Mouse (Mus musculus): Measurements from ENCODE around the gene Sprr2a1. TPM values are rescaled to one million over a fixed set of nuclear protein-coding genes. Genes with fewer than 3 reads are reported as not detected.
"Not testable (repeated sequence)": the region's sequence is repeated elsewhere in the genome, so short reads cannot be mapped to it uniquely, and the experiment has no call there.

The Sprr2a1 gene
- not detected for total RNA-seq (2021)
- long read RNA-seq, experiment 1 = 0 reads
- long read RNA-seq, experiment 2 = 0 reads

DNA sequence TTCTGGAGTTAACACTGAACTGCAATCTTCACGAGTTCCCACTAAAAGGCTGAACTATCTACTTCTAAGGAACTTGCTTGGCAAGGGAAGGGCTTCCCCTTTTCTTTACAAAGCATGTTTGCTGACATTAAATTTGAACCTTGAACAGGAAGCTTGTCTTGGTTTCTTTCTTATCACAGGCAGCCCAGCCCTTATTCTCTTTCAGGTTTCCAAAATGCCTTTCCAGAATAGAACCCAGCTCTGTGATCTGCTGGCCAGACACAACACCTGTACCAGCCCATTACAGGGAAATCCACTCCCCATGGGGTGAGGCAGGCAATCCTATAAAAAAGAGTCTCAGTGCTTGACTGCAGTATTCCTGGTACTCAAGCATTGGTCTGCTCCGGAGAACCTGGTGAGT lies at the start of gene Sprr2a1, which contains the start of gene Sprr2a2:
Sprr2a1 (plus strand) TSS at position 231 of the 400 bp plus-strand sequence.
Sprr2a2 (plus strand) TSS at position 352 of the 400 bp plus-strand sequence.
- not testable (repeated sequence) for DNase-seq

DNA sequence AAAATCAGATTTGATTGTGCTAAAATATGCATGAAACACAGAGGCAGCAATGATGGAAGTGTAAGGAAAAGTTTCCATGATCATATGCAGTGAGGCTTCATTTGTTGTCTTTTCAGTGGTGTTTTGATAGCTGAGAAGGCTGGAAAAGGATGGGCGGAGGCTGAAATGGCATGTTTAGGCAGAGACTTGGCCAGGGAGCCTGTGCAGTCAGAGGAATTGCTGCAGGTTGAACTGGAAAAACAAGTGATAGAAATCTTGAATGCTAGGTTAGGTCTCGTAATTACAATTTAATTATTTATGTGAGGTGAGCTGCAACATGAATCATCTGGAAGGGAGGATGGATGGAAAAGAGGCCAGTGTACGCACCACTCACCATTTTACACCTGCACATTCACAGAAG lies 45.8 kb upstream of the Sprr2a1 start:
- DNase-seq = no peak

GRCm38 (mm10) chr3:92176880-92177279 lies 38.7 kb upstream of the Sprr2a1 start:
- no peak for DNase-seq

GRCm38 (mm10) chr3:92195512-92196200 lies 19.9 kb upstream of the Sprr2a1 start:
- DNase-seq = no peak

DNA sequence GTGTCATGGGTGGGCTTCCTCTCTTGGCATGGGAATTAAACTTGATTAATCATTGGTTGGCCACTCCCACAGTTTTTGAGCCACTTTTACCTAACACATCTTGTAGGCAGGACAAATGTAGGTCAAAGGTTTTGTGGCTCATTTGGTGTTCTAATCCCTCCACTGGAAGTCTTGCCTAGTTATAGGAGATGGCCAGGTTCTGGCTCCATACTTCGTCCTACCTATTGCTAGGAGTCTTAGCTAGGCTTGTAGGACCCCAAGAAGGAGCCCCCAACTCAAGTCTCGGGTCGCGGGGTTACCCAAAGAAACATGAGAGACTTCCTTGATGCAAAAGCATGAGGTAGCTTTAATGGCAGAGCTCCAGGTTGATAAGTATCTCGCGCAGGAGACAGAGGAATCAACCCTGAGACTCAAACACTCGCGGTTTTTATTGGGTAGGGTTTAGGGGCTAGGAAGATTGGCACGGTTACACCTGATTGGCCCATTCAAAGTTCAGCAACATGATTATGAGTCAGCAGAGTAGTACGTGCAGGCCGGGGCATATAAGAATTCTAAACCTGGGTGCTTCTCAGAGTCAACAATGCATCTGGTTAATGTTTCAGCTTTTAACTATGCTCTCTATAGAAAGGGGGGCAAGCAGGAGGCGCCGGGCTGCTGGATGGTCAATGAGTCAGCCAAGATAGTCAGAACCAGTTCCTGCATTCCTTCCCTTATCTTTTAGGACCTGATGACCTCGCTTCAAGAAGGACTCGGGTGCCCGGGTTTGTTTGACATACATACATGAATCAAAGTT lies 4.3 kb upstream of the Sprr2a1 start:
- DNase-seq = not testable (repeated sequence)

GRCm38 (mm10) chr3:92212059-92212458 lies 3.5 kb upstream of the Sprr2a1 start:
- DNase-seq = not testable (repeated sequence)

DNA sequence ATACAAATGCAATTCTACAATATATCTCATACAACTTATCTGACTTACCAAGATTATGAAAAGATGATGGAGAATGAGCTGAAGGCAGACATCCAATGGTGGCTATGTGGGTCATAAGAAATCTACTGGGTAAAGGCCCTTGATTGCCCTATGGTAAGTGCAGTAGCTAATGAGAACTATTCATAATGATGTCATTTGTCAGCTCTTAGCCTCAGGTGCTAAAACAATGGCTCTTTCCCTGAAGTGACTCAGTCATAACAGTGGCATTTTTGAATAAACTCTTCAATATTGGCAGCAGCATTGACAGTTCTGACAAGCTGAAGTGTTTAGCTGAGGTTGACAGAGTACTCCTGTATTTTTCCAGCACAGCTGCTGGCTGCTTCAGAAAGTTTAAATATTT lies 1.9 kb upstream of the Sprr2a1 start:
- DNase-seq = not testable (repeated sequence)

DNA sequence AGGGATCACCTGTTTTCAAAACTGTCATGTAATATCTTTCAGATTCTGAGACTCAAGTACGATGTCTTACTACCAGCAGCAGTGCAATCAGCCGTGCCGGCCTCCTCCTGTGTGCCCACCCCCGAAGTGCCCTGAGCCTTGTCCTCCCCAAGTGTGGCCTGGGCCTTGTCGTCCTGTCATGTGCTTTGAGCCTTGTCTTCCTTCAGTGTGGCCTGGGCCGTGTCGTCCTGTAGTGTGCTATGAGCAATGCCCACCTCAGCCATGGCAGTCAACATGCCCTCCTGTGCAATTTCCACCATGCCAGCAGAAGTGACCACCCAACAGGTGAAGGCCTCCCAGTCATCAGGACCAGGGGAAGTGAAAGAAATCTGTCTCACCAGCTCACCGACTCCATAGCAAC lies 3.4 kb downstream of the Sprr2a1 start:
- DNase-seq = not testable (repeated sequence)

GRCm38 (mm10) chr3:92223708-92224107 lies 8.1 kb downstream of the Sprr2a1 start:
- not testable (repeated sequence) for DNase-seq

GRCm38 (mm10) chr3:92227410-92227809 lies 11.8 kb downstream of the Sprr2a1 start:
- DNase-seq = not testable (repeated sequence)

DNA sequence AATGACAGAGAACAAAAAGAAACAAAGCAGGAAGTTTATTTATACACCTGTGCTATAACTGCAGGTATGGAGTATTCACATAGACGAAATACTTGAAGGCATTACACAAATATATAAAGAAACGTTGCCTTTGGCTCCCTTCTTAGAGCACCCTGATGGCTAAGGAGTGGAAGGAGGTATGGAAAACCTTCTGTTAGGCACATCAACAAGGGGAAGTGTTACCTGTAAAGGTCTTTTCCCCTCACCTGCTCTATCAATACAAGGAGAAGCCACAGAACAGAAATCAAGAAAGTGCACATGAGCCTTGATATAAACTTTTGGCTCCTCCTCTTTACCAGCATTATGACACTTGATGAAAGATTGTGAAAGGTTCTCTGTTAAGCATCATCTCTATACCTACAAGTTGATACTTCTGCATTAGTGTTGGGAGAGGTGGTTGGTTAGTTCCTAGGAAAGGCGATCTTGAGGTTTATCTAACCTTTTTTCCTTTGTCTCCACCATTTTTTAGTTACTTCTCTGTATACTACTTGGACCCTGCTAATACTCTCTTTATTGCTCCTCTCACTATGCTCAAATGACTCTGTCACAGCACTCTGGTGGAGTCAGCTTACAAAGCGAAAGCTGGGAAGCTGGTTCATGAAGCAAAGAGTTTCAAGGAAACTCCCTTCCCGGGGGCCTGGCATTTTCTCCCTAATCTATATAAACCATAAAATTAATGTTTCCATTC lies 21.0 kb downstream of the Sprr2a1 start:
- DNase-seq = not testable (repeated sequence)

DNA sequence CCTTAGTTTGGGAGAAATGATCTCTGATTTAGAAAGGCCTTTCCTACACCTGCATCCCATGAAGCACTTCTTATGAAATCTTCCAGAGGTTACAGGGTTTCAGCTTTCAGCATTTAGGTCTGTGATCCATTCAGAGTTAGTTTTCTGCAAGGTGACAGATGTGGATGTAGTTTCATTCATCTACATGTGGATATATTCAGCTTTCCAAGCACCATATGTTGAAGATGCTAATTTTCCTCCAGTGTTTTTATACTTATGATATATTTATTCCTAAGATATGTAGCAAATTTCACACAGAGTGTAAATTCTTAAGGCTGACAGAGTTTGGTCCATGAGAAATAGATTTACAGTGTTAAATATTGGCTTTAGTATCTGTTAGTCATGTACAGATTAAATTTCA lies 23.1 kb downstream of the Sprr2a1 start:
- not testable (repeated sequence) for DNase-seq

DNA sequence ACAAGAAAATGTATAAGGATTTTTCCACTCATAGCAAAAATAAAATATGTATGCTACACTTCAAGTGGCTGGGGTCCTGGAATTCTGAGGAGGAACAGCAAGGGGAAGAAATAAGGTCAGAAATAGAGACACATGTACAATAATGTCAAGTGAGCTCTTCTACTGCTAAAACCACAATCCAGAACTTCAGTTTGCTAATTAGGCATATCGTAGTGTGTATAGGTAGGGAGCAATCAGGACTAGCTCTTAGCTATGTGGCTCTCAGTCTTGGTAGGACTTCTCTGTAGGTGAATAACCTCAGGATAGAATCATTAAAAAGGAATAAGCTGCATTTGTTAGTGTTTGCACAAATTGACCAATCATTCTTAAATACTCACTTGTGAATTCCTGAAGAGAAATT lies 23.6 kb downstream of the Sprr2a1 start:
- not testable (repeated sequence) for DNase-seq

DNA sequence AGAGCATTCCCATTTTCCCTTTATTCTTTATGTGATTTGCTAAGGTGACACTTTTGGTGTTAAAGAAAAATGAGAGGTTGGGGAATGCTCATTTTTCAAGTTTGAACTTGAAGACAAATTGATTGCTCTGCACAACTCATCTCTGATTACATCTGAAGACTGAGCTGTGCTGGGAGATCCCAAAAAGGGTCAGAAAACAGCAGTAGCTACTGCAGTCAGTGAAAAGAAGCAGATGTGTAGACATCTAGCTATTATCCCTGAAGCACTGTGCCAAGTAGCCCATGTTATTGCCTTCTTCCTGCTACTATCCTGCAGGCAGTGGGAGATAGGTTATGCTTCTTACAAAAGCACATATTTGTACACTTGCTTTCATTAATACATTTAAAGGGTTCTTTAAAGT lies 29.2 kb downstream of the Sprr2a1 start:
- not testable (repeated sequence) for DNase-seq

DNA sequence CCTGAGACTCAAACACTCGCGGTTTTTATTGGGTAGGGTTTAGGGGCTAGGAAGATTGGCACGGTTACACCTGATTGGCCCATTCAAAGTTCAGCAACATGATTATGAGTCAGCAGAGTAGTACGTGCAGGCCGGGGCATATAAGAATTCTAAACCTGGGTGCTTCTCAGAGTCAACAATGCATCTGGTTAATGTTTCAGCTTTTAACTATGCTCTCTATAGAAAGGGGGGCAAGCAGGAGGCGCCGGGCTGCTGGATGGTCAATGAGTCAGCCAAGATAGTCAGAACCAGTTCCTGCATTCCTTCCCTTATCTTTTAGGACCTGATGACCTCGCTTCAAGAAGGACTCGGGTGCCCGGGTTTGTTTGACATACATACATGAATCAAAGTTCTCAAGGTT lies 30.6 kb downstream of the Sprr2a1 start:
- DNase-seq = not testable (repeated sequence)

GRCm38 (mm10) chr3:92248494-92248893 lies 32.9 kb downstream of the Sprr2a1 start:
- not testable (repeated sequence) for DNase-seq

DNA sequence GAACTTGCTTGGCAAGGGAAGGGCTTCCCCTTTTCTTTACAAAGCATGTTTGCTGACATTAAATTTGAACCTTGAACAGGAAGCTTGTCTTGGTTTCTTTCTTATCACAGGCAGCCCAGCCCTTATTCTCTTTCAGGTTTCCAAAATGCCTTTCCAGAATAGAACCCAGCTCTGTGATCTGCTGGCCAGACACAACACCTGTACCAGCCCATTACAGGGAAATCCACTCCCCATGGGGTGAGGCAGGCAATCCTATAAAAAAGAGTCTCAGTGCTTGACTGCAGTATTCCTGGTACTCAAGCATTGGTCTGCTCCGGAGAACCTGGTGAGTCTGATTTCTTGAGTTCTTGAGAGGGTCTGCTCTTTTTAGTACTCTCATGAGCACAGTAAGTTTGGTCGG lies 34.9 kb downstream of the Sprr2a1 start:
- not testable (repeated sequence) for DNase-seq

GRCm38 (mm10) chr3:92253860-92254259 lies 38.3 kb downstream of the Sprr2a1 start:
- DNase-seq = not testable (repeated sequence)

GRCm38 (mm10) chr3:92258526-92258925 lies 42.9 kb downstream of the Sprr2a1 start:
- not testable (repeated sequence) for DNase-seq

DNA sequence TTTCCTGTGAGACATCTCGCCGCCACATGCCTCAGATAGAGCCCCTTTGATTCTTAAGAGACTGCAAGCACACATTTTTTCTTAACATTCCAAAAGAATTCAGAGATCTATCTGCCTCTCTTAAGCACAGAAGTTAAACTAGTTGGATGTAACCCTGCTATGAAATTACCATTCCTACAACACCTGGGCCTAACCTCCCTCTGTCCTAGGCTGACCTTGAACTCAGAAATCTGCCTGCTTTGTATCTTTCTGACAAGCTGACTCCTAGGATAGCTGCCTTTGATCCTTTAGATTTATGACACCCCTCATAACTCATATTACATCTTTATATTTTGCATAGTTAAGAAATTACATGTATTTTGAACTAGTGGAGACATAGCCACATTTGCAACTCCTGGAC lies 47.9 kb downstream of the Sprr2a1 start:
- DNase-seq = not testable (repeated sequence)

All from heart, adult 18-20 months (tissue).